Mouse (Mus musculus) bone marrow, adult 2 months (tissue): ENCODE results near the gene Vps11.

ENCODE experiments used
- CTCF ChIP-seq: fragments of 200-500 bp; IDR thresholded peaks from 2 replicates; pipeline ENCODE4 v1.5.1; 2011; ENCODE audit warnings: low read length, control low read depth; ENCODE audit not compliant: control insufficient read depth, insufficient read depth
- POLR2A ChIP-seq: fragments of 200-500 bp; IDR thresholded peaks from 2 replicates; pipeline ENCODE4 v1.6.1; 2011; ENCODE audit warnings: low read depth, mild to moderate bottlenecking, control low read depth, low read length, borderline replicate concordance; ENCODE audit not compliant: control insufficient read depth

GRCm38 (mm10) chr9:44314257-44314547, 47.3 kb downstream of the Vps11 start:
- TF ChIP-seq CTCF, result no peak
- TF ChIP-seq POLR2A, result no peak
